22 mouse cellular contexts compared by ENCODE assay signal in genomic region chr5:25666684-25667083, GRCm38 (mm10). TPM values are rescaled to one million over a fixed set of nuclear protein-coding genes. Genes with fewer than 3 reads are reported as not detected.
DNase-seq lines count a peak whose midpoint lies in the region; ATAC-seq and TF ChIP-seq lines count a peak whose summit lies in the region.
"Had no signal": no experiment of that assay in that cellular context is flagged by ENCODE, and none has a peak within 500 bp of the region (broad histone marks: within the 10 kb centered on the region; RNA-seq: fewer than 3 reads in every experiment).

No protein-coding gene starts in this region.

- H3K27me3 ChIP-seq in embryonic facial prominence, embryonic 13.5 days, result no peaks in the 10 kb centered on the region
- H3K27me3 ChIP-seq in forebrain, embryonic 15.5 days, result no peaks in the 10 kb centered on the region
- H3K27me3 ChIP-seq: heart, embryonic 15.5 days; hindbrain, embryonic 15.5 days; intestine, embryonic 15.5 days; midbrain, embryonic 15.5 days; neural tube, embryonic 12.5 days; stomach, embryonic 15.5 days had no signal

- H3K9me3 ChIP-seq in ES-E14 (ENCODE audit: control insufficient read depth, insufficient read depth, low read depth, low read length), result no peaks in the 10 kb centered on the region
- no peaks in the 10 kb centered on the region for H3K9me3 ChIP-seq in embryonic facial prominence, embryonic 13.5 days
- H3K9me3 ChIP-seq in forebrain, embryonic 15.5 days, result no peaks in the 10 kb centered on the region
- H3K9me3 ChIP-seq: heart, embryonic 15.5 days; hindbrain, embryonic 15.5 days; intestine, embryonic 15.5 days; midbrain, embryonic 15.5 days; neural tube, embryonic 12.5 days; stomach, embryonic 15.5 days had no signal

- H3K4me3 ChIP-seq in ES-E14 (ENCODE audit: insufficient read depth in 1 of 2, low read depth in 1 of 2, low read length in 2 of 2, poor library complexity in 1 of 2, severe bottlenecking in 1 of 2), result no peak overlapping the region
- H3K4me3 ChIP-seq in embryonic facial prominence, embryonic 13.5 days, result no peak overlapping the region
- H3K4me3 ChIP-seq in forebrain, embryonic 15.5 days, result no peak overlapping the region
- H3K4me3 ChIP-seq: erythroblast, embryonic 14.5 days; gastrocnemius, adult 2 months; heart, embryonic 15.5 days; hindbrain, embryonic 15.5 days; intestine, embryonic 15.5 days; midbrain, embryonic 15.5 days; neural tube, embryonic 12.5 days; stomach, embryonic 15.5 days had no signal

- H3K4me2 ChIP-seq in embryonic facial prominence, embryonic 13.5 days, result no peak overlapping the region
- H3K4me2 ChIP-seq in forebrain, embryonic 15.5 days (replicated peaks), result no peak overlapping the region
- H3K4me2 ChIP-seq: heart, embryonic 15.5 days; hindbrain, embryonic 15.5 days; intestine, embryonic 15.5 days; midbrain, embryonic 15.5 days; neural tube, embryonic 12.5 days; stomach, embryonic 15.5 days had no signal

- peak overlapping the region; percentile 23; the same call in 1 of the 2 replicates for H3K9ac ChIP-seq in ES-E14 (ENCODE audit: insufficient read depth, low read depth, low read length, poor library complexity, severe bottlenecking)
- H3K9ac ChIP-seq in embryonic facial prominence, embryonic 13.5 days, result no peak overlapping the region
- H3K9ac ChIP-seq in forebrain, embryonic 15.5 days (replicated peaks), result no peak overlapping the region
- H3K9ac ChIP-seq: heart, embryonic 15.5 days; hindbrain, embryonic 15.5 days; intestine, embryonic 15.5 days; midbrain, embryonic 15.5 days; neural tube, embryonic 12.5 days; stomach, embryonic 15.5 days had no signal

- in situ Hi-C loops in ES-E14 (cut with MboI; ENCODE audit: low sequenced_read_pairs in 2 of 2, unreplicated experiment in 2 of 2), result no loop called here

- peaks cover 8 to 21% of the 10 kb centered on the region in 2 experiments for H3K4me1 ChIP-seq in ES-E14 (ENCODE audit: control insufficient read depth in 2 of 2, insufficient read depth in 2 of 2, low read length in 2 of 2, poor library complexity in 1 of 2)
- H3K4me1 ChIP-seq in embryonic facial prominence, embryonic 13.5 days, result peaks cover 27% of the 10 kb centered on the region
- peaks cover 15% of the 10 kb centered on the region for H3K4me1 ChIP-seq in forebrain, embryonic 15.5 days
- H3K4me1 ChIP-seq: heart, embryonic 15.5 days; intestine, embryonic 15.5 days; neural tube, embryonic 12.5 days had no signal

- WGBS in embryonic facial prominence, embryonic 13.5 days, result 59% methylated on average over 9 of the region's 9 CpGs
- WGBS in forebrain, embryonic 15.5 days, result 63% methylated on average over 9 of the region's 9 CpGs

- DNase-seq in embryo, embryonic 11 days, result peak; percentile 8
- no peak for DNase-seq in embryo, embryonic 10 days (ENCODE audit: low spot score)
- no peak for DNase-seq in ES-E14 (ENCODE audit: low read depth, low spot score)
- DNase-seq in ovary, postnatal 14 days (ENCODE audit: low spot score), result no peak
- DNase-seq in thymus, postnatal 25 days, result no peak
- no peak for DNase-seq in B cell, adult 2 months
- DNase-seq: adrenal gland, postnatal 25 days; cerebellum, adult 11 months; liver; thymus, postnatal 36 days had no signal

- no peak overlapping the region for H3K27ac ChIP-seq in ES-E14 (ENCODE audit: insufficient read depth, low read depth, low read length, poor library complexity, severe bottlenecking)
- peak overlapping the region; percentile 57 for H3K27ac ChIP-seq in embryonic facial prominence, embryonic 13.5 days
- H3K27ac ChIP-seq in forebrain, embryonic 15.5 days (replicated peaks), result peak overlapping the region; percentile 75
- H3K27ac ChIP-seq: gastrocnemius, adult 2 months; heart, embryonic 15.5 days; hindbrain, embryonic 15.5 days; intestine, embryonic 15.5 days; macrophage; midbrain, embryonic 15.5 days; neural tube, embryonic 12.5 days; stomach, embryonic 15.5 days had no signal

- no peak for ATAC-seq in embryonic facial prominence, embryonic 13.5 days (ENCODE audit: insufficient number of reproducible peaks, insufficient read depth, low FRiP score, low TSS enrichment, low read depth)
- ATAC-seq in forebrain, embryonic 15.5 days (replicated peaks), result peak; percentile 10; the same call in 1 of the 2 replicates
- ATAC-seq: CD4-positive, CD25-positive, alpha-beta regulatory T cell, adult 4 months; midbrain, embryonic 15.5 days had no signal

- H3K36me3 ChIP-seq in ES-E14 (ENCODE audit: control insufficient read depth, insufficient read depth, low read length, poor library complexity, severe bottlenecking), result peaks cover 3% of the 10 kb centered on the region; the same call in 1 of the 2 replicates
- no peaks in the 10 kb centered on the region for H3K36me3 ChIP-seq in embryonic facial prominence, embryonic 13.5 days
- no peaks in the 10 kb centered on the region for H3K36me3 ChIP-seq in forebrain, embryonic 15.5 days
- H3K36me3 ChIP-seq: heart, embryonic 15.5 days; hindbrain, embryonic 15.5 days; intestine, embryonic 15.5 days; midbrain, embryonic 15.5 days; neural tube, embryonic 12.5 days; stomach, embryonic 15.5 days had no signal

TF ChIP-seq in ES-E14, 5 proteins besides CTCF, POLR2A, EP300 and RAD21:
- TF ChIP-seq MAFK (IDR thresholded peaks at IDR 0.05; ENCODE audit: insufficient read depth, low read depth, low read length) (no peak), ZC3H11A (IDR thresholded peaks at IDR 0.05; ENCODE audit: borderline replicate concordance, low read depth, low read length) (no peak), CHD2 (IDR thresholded peaks at IDR 0.05; ENCODE audit: low read depth, low read length) (no peak), ZNF384 (IDR thresholded peaks at IDR 0.05; ENCODE audit: low read depth, low read length) (no peak), HCFC1 (IDR thresholded peaks at IDR 0.05; ENCODE audit: borderline replicate concordance, insufficient read depth, low read length) (no peak)

RNA-seq across cellular contexts. Expression of gene Xrcc2, which starts 38.9 kb away (rescaled TPM):
- total RNA-seq in ES-E14 (2012; rRNA removed), result 32.1 and 39.0 TPM in 2 replicates
- 11.2 and 13.4 TPM in 2 replicates for polyA plus RNA-seq in embryonic facial prominence, embryonic 13.5 days (2015; fragmentation: Nextera tagmentation; extraction: Ambion mirVana)
- 6.6 and 7.7 TPM in 2 replicates for polyA plus RNA-seq in forebrain, embryonic 15.5 days (2015; fragmentation: Nextera tagmentation; extraction: Ambion mirVana)
